Mouse (Mus musculus): ENCODE data around the gene Sema5a. TPM values are rescaled to one million over a fixed set of nuclear protein-coding genes. Genes with fewer than 3 reads are reported as not detected.

Gene Sema5a
- total RNA-seq, 4 experiments from 2014 or later, result 4.2 to 8.8 (median 5.5) TPM

DNA sequence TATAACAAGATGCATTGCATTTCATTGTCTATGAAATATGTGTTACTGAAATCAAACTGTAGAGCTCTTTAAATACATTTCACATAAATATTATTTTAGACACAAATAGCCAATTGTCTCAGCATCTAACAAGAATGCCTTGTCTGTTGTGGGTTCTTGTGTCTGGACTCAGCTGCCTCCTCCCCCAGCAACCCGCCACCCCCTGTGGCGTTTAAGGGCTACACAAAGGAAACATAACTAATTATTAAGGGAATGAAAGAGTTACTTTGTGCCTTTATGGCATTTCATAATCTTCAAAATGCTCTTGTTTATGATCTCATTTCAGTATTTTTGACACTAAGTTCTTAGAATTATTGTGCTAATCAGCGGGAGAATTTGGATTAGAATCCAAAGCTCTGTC lies 298.6 kb downstream of the Sema5a start:
- no peak for DNase-seq (ENCODE audit: low spot score)

DNA sequence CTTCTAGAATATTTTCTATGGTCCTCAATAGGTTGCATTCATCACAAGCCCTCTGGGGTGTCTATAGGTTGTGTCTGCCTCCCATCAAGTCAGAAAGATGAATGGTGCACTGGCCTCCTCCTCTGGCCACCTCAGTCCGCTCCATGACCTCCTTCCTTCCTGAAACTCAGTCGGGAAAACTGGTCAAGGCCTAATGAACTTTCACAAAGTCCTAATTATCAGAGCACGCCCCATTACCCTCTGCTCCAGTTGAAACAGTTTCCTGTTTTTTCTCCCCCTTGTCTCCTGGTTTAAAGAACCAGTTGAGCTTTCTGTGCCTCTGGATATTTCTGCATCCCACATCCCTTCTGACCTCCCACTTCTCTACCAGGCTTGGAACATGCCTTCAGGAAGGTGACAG lies 300.8 kb downstream of the Sema5a start:
- no peak for DNase-seq (ENCODE audit: low spot score)

DNA sequence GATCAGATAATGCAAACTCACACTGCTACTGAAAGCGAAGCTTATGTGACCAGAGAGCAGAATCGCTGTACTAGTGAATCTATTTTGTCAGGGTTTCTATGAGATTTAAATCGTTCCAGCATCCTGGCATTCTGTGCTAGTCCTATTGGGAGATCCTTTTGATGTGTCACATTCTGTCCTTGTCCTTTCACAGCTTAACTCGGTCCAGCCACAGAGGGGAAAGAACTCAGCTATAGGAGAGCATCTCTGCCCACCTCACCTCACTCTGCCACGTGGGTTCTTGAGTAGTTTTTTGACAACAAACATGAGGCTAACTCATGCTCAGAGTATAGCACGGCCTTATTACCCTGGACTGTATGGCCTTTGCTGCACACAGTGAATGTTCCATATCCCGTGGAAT lies 302.1 kb downstream of the Sema5a start:
- no peak for DNase-seq (ENCODE audit: low spot score)

DNA sequence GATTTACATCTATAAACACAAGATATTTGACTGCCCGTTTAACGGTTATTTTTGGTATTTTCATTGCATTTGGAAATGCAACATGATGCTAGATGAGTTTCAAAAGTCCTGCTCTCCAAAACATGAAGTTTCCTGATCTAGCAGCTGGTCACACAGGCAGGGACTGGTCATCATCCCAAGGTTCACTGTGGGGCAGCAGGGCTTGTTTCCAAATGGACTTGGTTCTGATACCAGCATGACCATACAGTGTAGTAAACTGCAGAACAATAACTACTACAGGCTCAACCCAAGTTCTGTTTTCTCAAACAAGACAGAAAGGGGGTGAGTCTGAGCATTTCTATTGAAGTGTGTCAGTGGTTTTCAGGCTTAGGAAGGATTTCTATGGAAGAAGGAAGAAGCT lies 314.3 kb downstream of the Sema5a start:
- DNase-seq (ENCODE audit: low spot score), result no peak

DNA sequence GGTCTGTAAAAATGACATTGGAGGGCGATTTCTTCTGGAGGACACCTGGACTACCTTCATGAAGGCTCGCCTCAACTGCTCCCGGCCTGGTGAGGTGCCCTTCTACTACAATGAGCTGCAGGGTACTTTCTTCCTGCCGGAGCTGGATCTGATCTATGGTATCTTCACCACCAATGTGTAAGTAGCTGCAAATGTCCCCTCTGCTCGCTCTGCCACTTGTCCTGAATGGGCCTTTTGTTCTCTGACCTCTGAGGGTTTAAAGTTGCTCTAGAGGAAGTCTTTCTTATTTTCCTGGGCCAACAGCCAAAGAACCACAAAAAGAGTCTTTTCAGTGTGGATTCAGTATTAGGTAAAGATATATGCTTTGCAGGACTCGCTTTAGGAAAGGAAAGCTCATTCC lies 318.0 kb downstream of the Sema5a start:
- DNase-seq (ENCODE audit: low spot score), result peak; percentile 3

DNA sequence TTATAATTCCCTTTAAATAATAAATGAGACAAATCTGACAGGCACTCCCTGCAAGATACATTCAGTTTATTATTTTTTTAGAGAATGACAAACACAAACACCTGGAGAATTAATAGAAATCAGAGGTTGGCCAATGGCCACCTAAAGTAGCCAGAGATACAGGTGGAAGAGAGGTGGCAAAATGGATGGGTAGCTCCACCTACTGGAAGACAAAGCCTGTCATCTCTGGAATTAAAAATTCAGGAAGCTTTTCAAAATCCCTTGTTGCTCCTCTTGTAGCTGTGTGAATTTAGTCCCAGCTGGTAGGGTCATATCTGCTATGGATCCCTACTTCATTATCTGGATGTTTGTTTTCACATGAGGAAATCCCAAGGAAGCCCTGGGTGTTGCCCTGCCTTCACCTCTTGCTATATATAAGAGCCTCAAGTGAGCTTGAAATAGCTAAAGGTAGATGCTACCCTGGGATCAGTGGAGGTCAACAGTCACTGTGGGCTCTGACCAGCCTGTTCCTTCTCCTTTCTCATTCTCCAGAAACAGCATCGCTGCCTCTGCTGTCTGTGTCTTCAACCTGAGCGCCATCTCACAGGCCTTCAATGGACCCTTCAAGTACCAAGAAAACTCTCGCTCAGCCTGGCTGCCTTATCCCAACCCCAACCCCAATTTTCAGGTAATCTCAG lies 323.7 kb downstream of the Sema5a start:
- peak; percentile 9 for DNase-seq (ENCODE audit: low spot score)

DNA sequence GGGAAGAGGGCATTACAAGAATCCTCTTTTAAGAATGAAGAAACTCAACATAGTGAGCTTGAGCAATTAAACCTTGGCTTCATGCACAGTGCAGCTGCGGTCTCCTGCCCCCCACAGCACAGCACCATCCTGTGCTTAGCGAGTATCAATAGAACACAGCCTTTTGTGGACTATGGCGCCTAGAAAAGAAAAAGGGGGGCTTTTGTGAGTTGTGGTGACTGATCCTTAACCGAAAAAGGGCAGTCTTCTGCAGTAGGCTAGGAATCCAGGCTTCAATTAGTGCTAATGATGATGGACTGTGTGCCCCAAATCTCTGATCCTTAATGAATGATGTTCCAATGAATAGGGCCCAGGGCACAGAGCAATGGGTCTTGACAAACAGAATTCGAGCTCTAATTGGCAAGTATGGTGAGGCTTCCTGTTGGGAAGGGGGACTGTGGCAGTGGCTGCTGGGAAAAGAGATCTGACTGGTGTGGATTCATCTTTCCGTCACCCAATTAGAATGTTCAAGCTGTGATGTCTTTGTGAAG lies 324.3 kb downstream of the Sema5a start:
- DNase-seq (ENCODE audit: low spot score), result no peak

DNA sequence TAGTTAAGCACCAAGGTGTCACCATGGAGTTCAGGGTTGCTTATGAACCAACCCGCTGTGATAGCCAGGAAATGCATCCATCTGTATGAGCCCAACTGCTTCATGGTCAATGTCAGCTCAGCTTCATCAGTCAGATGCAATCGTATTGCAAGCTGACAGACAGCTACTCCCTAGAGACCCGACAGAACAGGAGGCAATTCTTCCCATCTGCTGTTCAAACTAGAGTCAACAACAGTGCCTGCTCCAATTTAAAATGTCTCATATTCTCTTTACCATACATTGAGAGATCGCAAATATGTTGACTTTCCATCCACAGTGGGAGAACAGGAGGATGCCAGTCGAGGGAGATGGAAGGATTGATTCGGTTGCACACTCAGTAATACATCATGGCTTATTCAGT lies 329.7 kb downstream of the Sema5a start:
- DNase-seq (ENCODE audit: low spot score), result no peak

DNA sequence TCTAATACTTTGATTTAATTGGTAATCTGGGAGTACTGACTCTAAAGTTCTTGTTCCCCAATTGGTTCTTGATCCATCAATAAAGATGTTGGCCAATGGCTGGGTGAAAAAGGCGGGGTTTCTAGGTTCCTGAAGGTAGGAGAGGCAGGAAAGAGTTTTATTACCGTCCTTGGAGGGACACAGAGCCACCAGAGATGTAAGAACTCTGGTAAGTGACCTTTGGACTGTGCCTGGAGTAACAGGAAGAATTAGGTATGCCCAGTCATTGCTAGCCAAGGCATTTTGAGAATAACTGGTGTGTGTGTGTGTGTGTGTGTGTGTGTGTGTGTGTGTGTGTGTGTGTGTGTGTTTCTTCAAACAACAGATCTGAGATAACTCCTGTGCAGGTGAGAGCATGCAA lies 330.6 kb downstream of the Sema5a start:
- DNase-seq (ENCODE audit: low spot score), result no peak

DNA sequence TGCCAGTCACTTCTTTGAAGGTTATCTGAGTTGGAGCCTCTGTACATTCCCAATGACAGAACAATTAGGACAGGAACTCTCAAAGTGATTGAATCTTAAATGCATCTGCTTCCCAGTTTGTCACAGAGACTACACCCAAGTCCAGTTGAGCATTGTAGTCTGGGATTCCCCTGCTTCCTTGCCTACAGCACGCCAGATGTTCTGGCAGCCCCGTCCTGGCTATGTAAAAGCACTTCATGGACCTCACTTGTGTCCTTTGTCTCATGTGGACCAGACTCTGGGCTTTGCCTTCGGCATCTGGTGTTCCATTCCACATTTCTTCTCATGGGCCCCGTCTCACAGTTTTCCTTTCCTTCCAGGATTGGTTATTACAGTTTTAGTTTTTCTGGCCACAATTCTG lies 334.7 kb downstream of the Sema5a start:
- DNase-seq (ENCODE audit: low spot score), result peak; percentile 7

DNA sequence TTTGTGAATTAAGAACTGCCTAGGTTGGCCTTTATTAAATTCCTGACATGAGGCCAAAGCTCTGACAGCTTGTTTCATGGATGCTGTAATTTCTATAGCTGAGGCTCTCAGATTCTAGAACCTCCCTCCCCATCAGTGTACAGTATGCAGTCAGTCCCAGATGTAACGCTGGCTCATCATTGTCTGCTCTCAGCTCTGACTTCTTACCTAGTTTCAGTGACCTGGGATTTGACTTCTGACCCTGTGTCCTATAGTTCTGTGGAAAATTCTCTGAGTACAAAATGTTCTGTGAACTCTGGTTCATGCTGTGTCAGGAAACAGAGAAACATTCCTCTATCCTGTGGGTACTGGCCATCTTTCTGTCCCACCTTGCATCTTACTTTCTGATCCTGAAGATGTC lies 346.0 kb downstream of the Sema5a start:
- no peak for DNase-seq (ENCODE audit: low spot score)

DNA sequence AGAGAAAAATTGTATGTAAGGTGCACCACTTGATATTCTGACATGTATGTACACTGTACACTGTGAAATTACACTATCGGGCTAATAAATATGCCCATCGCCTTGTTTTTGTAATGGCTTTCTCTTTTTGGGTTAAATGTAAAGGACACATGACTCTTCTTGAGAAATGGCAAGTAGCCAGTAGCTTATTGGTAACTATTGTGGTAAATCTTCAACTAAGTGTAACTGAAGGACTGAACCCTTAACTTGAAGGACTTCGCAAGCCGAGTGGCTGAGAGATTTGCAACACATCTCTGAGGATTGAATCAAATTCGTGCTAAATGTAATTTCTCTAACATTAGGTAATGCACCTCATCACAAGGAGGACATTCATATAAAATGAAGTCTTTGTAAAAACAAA lies 349.1 kb downstream of the Sema5a start:
- no peak for DNase-seq (ENCODE audit: low spot score)

DNA sequence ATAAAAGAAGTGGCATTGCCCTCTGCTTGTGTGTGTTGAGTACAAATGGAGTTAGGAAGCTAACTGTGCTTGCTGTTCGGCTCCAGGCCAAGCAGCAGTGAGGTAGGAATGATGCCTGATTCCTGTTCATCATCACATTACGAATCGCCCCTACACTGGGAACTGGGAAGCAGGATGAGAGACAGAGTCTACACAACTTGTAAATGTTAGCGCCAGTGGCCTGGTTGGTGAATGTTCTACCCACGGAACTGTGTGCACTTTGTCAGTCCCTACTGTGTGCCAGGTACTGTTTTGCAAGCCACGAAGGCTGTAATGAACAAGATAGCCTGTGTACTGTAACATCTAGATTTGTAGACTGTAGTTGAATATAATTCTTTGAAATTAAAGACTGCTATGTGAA lies 352.0 kb downstream of the Sema5a start:
- no peak for DNase-seq (ENCODE audit: low spot score)

DNA sequence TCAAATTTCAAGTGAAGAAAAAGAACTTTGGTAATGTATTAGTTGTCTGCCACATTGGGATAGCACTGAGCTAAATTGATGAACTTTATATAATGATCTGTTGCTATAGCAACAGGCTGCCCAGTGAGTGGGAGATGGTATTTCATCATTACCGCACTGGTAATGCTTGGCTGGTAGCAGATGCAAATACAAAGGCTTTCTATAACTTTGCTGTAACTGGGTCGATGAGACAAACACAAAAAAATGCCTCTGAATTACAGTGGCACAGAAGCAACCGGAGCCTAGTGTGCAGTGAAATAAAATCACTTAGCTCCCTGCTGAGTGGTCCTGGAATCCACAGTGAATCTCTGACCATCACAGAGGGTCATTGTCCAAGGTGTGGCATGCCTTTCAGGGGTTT lies 352.6 kb downstream of the Sema5a start:
- no peak for DNase-seq (ENCODE audit: low spot score)

DNA sequence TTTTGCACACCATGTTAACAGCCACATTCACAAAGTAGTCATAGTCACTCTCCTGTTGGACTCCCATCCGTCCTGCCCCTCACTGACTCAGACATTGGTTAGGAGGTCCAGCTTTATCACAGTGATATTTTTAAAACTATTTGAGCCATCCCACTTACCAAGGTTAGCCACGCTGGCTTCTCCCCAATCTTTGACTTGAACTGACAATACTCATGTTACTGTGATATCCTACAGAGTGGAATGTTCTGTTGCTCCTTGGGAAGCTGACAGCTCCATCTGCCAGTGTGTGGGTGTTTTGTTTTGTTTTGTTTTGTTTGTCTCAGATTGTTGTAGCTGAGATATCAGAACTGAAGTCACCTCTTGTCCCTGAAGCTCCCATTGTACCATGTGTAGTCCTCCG lies 362.6 kb downstream of the Sema5a start:
- DNase-seq (ENCODE audit: low spot score), result no peak

DNA sequence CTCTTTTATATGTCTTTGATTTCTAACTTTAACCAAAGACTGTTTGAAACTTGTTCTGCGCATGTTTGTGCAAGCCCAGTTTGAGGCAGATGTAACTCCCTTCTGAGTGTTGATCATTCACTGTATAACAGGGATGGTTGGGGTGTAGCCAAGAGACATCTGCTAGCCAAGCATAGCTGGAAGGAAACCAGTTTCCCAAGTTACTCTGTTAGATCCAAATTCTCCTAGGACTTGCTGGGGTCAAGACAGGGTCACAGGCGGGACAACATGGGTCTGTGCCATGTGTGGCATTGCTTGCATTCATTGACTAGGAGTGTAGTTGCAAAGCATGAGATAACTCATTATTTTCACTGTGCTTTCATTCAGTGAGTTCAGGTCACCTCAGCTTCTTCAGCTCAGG lies 366.2 kb downstream of the Sema5a start:
- peak; percentile 16 for DNase-seq (ENCODE audit: low spot score)

DNA sequence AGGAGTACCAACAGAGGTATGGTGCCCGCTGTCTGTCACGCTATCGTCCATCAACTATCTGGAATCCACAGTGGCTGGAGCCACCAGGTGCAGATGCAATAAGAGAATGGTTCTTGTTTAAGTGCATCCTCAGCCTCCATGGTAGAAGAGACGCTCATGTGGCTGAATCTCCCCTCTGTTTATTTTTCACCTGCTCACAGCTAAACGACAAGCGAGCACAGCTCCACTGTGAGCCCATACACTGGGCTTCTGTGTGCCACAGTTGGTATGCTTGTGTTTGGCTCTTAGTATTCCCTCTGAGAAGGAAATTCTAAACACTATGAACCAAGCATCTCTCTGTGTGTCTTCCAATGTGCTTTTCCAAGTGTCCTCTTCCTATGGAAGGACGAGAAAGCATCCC lies 366.6 kb downstream of the Sema5a start:
- DNase-seq (ENCODE audit: low spot score), result no peak

DNA sequence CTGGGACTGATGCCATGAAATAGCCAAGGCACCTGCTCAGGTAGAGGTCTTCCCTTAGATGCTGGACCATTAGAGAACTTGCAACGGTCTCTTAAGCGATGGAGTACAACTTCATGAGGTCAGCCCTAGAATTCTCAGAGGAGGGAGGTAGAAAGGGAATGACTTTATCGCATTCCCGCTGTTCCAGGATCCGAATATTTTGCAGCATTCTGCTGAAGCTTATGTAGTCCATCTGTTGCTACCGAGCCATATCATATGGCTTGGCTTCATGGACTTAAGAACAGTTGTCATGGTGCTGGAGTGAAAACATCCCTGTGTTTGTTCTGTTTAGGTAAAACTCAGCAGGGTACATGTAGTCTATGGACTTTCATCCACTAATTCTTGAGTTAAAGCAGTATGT lies 369.1 kb downstream of the Sema5a start:
- no peak for DNase-seq (ENCODE audit: low spot score)

DNA sequence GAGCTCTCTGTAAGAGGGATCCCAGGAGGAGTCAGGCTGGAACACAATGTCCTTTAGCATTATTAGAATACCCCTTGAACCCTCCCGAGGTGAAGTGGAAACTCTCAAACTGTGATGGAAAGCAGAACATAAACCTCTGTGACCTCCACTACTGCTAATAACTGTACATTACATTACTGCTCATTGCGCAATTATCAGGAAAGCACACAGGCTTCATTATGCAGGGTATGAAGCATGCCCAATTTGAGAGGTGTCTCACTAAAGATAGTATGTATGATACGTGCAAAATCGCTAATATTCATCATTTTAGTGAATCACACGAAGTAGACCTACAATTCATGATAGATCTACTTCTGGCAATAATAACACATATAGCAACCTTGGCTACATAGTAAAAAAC lies 371.2 kb downstream of the Sema5a start:
- no peak for DNase-seq (ENCODE audit: low spot score)

DNA sequence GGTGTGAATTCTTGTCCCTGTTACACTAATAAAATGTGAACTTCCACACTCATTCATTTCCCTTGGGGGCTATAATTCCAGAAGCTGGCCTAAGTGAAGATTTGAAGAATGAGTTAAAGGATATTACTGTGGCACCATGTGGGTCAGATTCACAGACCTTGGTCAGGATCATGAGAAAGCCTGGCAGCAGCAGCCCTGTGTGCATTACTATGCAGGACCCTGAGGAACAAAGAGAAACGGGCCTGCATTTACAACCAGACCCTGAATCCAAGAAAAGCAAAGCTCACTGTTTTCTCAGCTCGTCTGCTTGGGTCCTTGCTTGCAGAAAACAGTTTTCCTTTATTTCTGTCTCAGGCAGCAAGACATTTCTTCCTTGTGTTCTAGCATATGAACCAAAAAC lies 374.6 kb downstream of the Sema5a start:
- no peak for DNase-seq (ENCODE audit: low spot score)

DNA sequence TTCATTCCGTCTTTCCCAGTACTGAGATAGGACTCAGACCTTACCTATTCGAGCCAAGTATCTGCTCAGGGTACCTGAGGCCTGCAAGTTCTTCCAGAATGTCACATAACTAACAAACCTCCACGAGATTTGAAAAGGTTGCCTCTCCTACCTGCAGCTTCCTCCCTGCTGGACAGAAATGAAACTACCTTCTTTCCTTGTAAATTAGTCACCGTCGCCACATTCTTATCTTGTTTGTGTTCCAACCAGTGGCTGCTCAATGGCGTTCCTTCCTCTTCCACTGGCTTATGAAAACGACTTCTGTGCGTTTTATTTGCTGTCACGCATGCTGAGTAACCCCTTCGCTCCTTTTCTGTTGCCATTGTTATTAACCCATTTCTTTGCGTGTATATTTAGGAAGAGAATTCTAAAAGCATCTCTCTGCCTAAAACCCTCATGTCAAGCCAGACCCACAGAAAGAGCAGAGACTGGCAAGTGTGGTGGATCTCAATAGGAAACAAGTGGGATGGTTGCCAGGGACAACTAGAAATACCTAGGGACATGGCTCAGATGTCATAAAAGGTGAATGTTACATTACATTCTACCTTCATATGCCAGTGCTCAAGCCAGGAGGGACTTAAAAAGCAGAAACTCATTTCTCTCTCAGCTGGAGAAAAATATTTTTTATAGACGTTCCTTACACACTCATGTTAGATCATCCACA lies 378.6 kb downstream of the Sema5a start:
- no peak for DNase-seq (ENCODE audit: low spot score)

DNA sequence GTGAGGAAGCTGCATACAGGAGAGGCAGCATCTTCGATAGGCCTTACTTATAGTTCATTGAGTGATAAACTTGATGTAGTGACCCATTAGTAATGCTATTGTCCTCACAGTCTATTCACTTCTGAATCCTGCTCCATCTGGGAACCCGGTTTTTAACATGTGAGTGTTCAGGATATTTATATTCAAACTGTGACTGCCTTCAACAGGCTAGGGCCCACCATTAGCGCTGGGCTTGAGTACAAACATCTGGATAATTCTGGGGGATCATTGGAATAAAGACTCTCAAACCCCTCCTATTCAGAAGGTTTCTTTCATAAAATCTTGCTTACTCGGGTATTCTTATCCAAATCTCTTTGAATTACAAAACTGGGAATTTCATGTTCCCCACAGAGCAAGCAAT lies 379.5 kb downstream of the Sema5a start:
- no peak for DNase-seq (ENCODE audit: low spot score)

DNA sequence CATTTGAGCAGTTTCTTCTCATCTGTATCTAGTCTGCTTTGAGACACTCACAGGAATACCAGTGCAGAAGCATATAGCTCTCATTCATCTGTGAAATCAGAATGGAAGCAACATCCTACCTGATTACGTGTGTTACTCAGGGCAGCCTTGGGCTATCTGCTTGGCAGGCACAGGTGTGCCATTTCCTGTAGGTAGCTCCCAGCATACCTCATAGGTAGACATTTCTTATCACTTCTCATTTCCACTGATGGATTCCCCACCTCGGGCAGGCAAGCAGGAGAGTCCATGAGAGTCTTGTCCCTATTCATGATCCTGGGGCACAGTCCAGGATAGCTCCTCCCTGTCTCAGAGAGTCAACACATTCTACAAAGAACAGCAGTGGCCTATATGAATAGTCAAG lies 381.4 kb downstream of the Sema5a start:
- DNase-seq (ENCODE audit: low spot score), result no peak

DNA sequence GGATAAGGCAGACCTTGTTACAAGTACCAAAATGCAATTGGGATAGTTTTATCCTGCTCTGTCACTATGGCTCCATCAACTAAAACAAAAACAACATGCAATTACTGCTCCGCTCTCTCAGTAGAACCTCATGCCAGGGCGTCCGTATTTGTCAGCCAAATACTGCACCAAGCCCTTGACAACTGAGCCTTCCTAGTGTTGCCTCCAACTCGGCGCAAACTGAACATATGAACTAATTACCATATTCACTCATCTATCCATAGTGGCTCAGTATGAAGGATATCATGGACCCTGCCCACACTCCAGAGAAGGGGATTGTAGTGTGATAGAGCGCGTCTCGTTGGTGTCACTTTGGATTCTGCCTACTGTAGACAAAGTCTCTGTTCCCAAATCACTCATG lies 389.1 kb downstream of the Sema5a start:
- DNase-seq (ENCODE audit: low spot score), result no peak
